Mouse (Mus musculus): ENCODE data around the gene Gcc2. TPM values are rescaled to one million over a fixed set of nuclear protein-coding genes. Genes with fewer than 3 reads are reported as not detected.
"Not testable (repeated sequence)": the region's sequence is repeated elsewhere in the genome, so short reads cannot be mapped to it uniquely, and the experiment has no call there.

Gcc2 gene
- polyA plus RNA-seq, 1 experiment from 2014 or later = 67.0 TPM

GRCm38 (mm10) chr10:58336156-58336555 lies 80.9 kb downstream of the Gcc2 start:
- Histone ChIP-seq H3K27me3 (no peaks in the 10 kb centered on the region), H3K4me1 (peaks cover 2% of the 10 kb centered on the region; the same call in 1 of the 2 replicates), H3K9me3 (no peaks in the 10 kb centered on the region; the same call in 1 of the 2 replicates), H3K9ac (no peak overlapping the region), H3K27ac (no peak overlapping the region), H3K4me2 (replicated peaks) (no peak overlapping the region), H3K4me3 (no peak overlapping the region), H3K36me3 (peaks cover 5% of the 10 kb centered on the region)
- 88% methylated on average over 1 of the region's 1 CpGs for whole genome bisulfite sequencing
- no peak for ATAC-seq (ENCODE audit: low FRiP score, low read depth)

DNA sequence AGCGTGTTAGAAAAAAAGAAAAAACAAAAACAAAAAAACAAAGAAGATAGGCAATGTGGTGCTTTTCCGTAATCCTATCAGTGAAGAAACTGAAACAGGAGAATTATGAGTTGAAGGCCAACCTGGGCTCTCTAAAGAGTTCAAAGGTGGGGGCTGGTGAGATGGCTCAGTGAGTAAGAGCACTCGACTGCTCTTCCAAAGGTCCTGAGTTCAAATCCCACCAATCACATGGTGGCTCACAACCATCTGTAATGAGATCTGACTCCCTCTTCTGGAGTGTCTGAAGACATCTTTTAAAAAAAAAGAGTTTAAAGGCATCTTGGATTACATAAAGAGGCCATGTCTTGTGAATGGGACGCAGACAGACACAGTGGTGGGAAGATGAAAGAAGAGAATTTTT lies 81.8 kb downstream of the Gcc2 start:
- H3K27ac ChIP-seq; H3K36me3 ChIP-seq; H3K27me3 ChIP-seq; H3K4me1 ChIP-seq; ATAC-seq (ENCODE audit: low FRiP score, low read depth); H3K4me2 ChIP-seq (replicated peaks); H3K4me3 ChIP-seq; H3K9ac ChIP-seq; H3K9me3 ChIP-seq: not testable (repeated sequence)
- WGBS = 93% methylated on average over 4 of the region's 4 CpGs

- H3K9me3 ChIP-seq = no peaks in the 10 kb centered on the region; the same call in 1 of the 2 replicates
- no peaks in the 10 kb centered on the region for H3K27me3 ChIP-seq
- ATAC-seq (ENCODE audit: low FRiP score, low read depth) = no peak
- no peak overlapping the region for H3K4me3 ChIP-seq
- WGBS = 49% methylated on average over 1 of the region's 1 CpGs
- H3K36me3 ChIP-seq = peaks cover 5% of the 10 kb centered on the region
- H3K4me2 ChIP-seq (replicated peaks) = no peak overlapping the region
- no peak overlapping the region for H3K27ac ChIP-seq
- no peak overlapping the region for H3K9ac ChIP-seq
- peaks cover 10% of the 10 kb centered on the region for H3K4me1 ChIP-seq
Measured at GRCm38 (mm10) chr10:58338590-58338989, 83.3 kb downstream of the Gcc2 start.

DNA sequence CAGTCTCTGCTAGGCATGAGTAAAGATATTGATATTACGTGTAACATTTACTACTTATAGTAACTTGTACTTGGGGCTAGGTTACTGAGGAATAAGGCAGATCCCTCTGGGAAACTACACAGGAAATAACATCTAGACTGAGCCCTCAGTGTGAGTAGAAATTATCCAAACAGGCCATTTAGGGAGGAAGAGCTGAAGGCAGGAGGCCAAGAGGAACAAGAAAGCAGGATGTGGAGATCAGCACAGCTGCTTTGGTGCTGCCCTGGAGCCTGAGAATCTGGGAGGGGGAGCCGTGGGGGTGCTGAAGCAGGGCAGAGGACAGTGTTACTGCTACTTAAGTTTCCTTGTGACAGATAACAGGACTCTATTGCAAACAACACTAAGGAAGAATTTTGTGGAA lies 86.4 kb downstream of the Gcc2 start:
- Histone ChIP-seq H3K4me1 (peaks cover 10% of the 10 kb centered on the region), H3K27me3 (no peaks in the 10 kb centered on the region), H3K27ac (peak overlapping the region; percentile 55; the same call in 1 of the 2 replicates), H3K9ac (no peak overlapping the region), H3K4me3 (no peak overlapping the region), H3K36me3 (peaks cover 5% of the 10 kb centered on the region), H3K9me3 (no peaks in the 10 kb centered on the region; the same call in 1 of the 2 replicates), H3K4me2 (replicated peaks) (no peak overlapping the region)
- 47% methylated on average over 2 of the region's 2 CpGs for WGBS
- ATAC-seq (ENCODE audit: low FRiP score, low read depth) = peak; percentile 5; the same call in 1 of the 2 replicates

- Histone ChIP-seq H3K27ac (peak overlapping the region; percentile 55; the same call in 1 of the 2 replicates), H3K9ac (no peak overlapping the region), H3K27me3 (no peaks in the 10 kb centered on the region), H3K4me1 (peaks cover 10% of the 10 kb centered on the region), H3K4me3 (no peak overlapping the region), H3K36me3 (peaks cover 5% of the 10 kb centered on the region), H3K9me3 (no peaks in the 10 kb centered on the region; the same call in 1 of the 2 replicates), H3K4me2 (replicated peaks) (no peak overlapping the region)
- 85% methylated on average over 2 of the region's 2 CpGs for WGBS
- ATAC-seq (ENCODE audit: low FRiP score, low read depth) = no peak
Measured at GRCm38 (mm10) chr10:58342199-58342598, 86.9 kb downstream of the Gcc2 start.

- WGBS = 95% methylated on average over 3 of the region's 3 CpGs
- peaks cover 10% of the 10 kb centered on the region for H3K4me1 ChIP-seq
- no peak overlapping the region for H3K27ac ChIP-seq
- no peak overlapping the region for H3K4me2 ChIP-seq (replicated peaks)
- peaks cover 10% of the 10 kb centered on the region for H3K36me3 ChIP-seq
- no peaks in the 10 kb centered on the region for H3K27me3 ChIP-seq
- H3K4me3 ChIP-seq = no peak overlapping the region
- H3K9ac ChIP-seq = no peak overlapping the region
- ATAC-seq (ENCODE audit: low FRiP score, low read depth) = no peak
- no peaks in the 10 kb centered on the region; the same call in 1 of the 2 replicates for H3K9me3 ChIP-seq
Measured at GRCm38 (mm10) chr10:58343552-58343951, 88.3 kb downstream of the Gcc2 start.

GRCm38 (mm10) chr10:58350600-58350999 lies 95.3 kb downstream of the Gcc2 start:
- no peak overlapping the region for H3K4me3 ChIP-seq
- H3K9me3 ChIP-seq = no peaks in the 10 kb centered on the region
- H3K4me1 ChIP-seq = peaks cover 10% of the 10 kb centered on the region; the same call in 1 of the 2 replicates
- WGBS = 88% methylated on average over 3 of the region's 3 CpGs
- no peak for ATAC-seq (ENCODE audit: low FRiP score, low read depth)
- H3K4me2 ChIP-seq (replicated peaks) = no peak overlapping the region
- no peaks in the 10 kb centered on the region for H3K27me3 ChIP-seq
- H3K27ac ChIP-seq = no peak overlapping the region
- H3K36me3 ChIP-seq = peaks cover 4% of the 10 kb centered on the region
- H3K9ac ChIP-seq = no peak overlapping the region

DNA sequence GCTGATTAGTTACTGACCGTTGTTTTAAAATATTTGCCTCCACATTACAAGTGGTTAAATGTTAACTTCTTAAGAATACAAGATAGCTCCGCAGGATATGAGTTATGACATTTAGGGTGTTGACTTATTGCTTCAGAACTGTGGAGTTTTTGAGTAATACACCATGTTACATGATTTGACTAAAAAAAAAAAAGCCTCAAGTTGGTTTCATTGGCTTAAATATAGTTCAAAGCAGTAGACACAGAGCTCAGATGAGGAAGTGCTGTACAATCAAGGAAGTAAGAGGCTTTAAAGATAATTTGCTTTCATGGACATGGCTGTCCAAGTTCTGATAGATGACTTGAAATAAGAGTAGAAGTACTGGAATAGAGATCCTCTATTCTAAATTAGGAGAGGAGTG lies 96.4 kb downstream of the Gcc2 start:
- Histone ChIP-seq H3K4me2 (replicated peaks) (no peak overlapping the region), H3K9ac (no peak overlapping the region), H3K9me3 (no peaks in the 10 kb centered on the region), H3K4me1 (peaks cover 10% of the 10 kb centered on the region; the same call in 1 of the 2 replicates), H3K27me3 (no peaks in the 10 kb centered on the region), H3K36me3 (peaks cover 4% of the 10 kb centered on the region), H3K27ac (no peak overlapping the region), H3K4me3 (no peak overlapping the region)
- 78% methylated on average over 2 of the region's 2 CpGs for WGBS
- no peak for ATAC-seq (ENCODE audit: low FRiP score, low read depth)

- no peak for ATAC-seq (ENCODE audit: low FRiP score, low read depth)
- Histone ChIP-seq H3K4me1 (peaks cover 10% of the 10 kb centered on the region; the same call in 1 of the 2 replicates), H3K27me3 (no peaks in the 10 kb centered on the region), H3K9ac (no peak overlapping the region), H3K4me2 (replicated peaks) (no peak overlapping the region), H3K4me3 (no peak overlapping the region), H3K27ac (no peak overlapping the region), H3K36me3 (peaks cover 5% of the 10 kb centered on the region), H3K9me3 (no peaks in the 10 kb centered on the region)
- 43% methylated on average over 3 of the region's 3 CpGs for WGBS
Measured at GRCm38 (mm10) chr10:58352364-58352763, 97.1 kb downstream of the Gcc2 start.

GRCm38 (mm10) chr10:58354561-58354960 lies 99.3 kb downstream of the Gcc2 start:
- Histone ChIP-seq H3K27me3 (no peaks in the 10 kb centered on the region), H3K9ac (no peak overlapping the region), H3K4me2 (replicated peaks) (no peak overlapping the region), H3K36me3 (0 out of 2 replicates have a peak, but pooled peaks cover 3% of the 10 kb centered on the region), H3K27ac (no peak overlapping the region), H3K4me1 (peaks cover 10% of the 10 kb centered on the region; the same call in 1 of the 2 replicates), H3K4me3 (no peak overlapping the region), H3K9me3 (no peaks in the 10 kb centered on the region)
- WGBS = 47% methylated on average over 3 of the region's 3 CpGs
- no peak for ATAC-seq (ENCODE audit: low FRiP score, low read depth)

Other genes with a start within 250 kb of the Gcc2 start
- not detected in 2 replicates for gene AW822073, start 30.6 kb upstream of the Gcc2 start, polyA plus RNA-seq (2015; fragmentation: Nextera tagmentation; extraction: Ambion mirVana)
- not detected in 2 replicates for gene Duxf3, start 22.8 kb upstream of the Gcc2 start, polyA plus RNA-seq (2015; fragmentation: Nextera tagmentation; extraction: Ambion mirVana)
- not detected in 2 replicates for gene Gm4981, start 18.8 kb upstream of the Gcc2 start, polyA plus RNA-seq (2015; fragmentation: Nextera tagmentation; extraction: Ambion mirVana)
- 141 and 147 TPM in 2 replicates for gene Lims1, start 68.0 kb downstream of the Gcc2 start, polyA plus RNA-seq (2015; fragmentation: Nextera tagmentation; extraction: Ambion mirVana)
- 24.8 and 26.2 TPM in 2 replicates for gene Ranbp2, start 191.4 kb downstream of the Gcc2 start, polyA plus RNA-seq (2015; fragmentation: Nextera tagmentation; extraction: Ambion mirVana)
- gene Ccdc138, start 242.5 kb downstream of the Gcc2 start, polyA plus RNA-seq (2015; fragmentation: Nextera tagmentation; extraction: Ambion mirVana) = 12.7 TPM in 2 replicates

Data from limb, embryonic 13.5 days (tissue).